ENCODE assay signal across 9 mouse cellular contexts in the genomic region with DNA sequence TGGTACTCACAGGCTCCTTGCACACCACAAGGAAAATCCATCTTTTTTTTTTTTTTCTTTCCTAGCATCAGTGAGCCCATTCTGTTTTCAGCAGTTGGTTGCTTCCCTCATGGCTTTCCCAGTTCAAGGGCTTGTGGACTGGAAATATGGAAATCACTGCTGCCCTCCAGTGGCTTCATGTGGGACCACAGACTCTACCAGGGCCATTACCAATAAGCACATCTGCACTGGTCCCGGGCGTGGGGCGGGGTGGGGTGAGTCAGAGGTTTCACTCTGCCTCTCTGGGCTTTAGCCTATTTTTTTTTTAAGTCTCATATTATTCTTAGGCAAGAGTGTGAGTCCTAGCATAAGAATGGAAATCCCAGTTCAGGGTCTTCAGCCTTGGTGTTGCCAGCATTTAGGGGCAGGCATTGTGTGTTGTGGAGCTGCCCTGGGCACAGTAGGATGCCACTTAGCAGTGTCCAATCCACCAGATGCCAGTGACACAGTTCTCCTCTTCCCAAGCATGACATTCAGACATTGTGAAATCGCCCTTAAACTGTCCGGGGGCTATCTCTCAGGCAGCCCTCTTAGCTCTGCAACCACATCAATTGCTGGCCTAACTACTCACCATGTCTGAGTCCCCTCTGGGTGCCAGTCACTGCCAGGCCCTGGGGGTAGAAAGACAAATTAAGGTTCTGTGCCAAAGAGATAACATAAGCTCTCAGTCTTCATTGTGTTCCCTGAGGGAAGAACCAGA.
DNase-seq lines count a peak whose midpoint lies in the region; ATAC-seq and TF ChIP-seq lines count a peak whose summit lies in the region.
"Had no signal": no experiment of that assay in that cellular context is flagged by ENCODE, and none has a peak within 500 bp of the region (broad histone marks: within the 10 kb centered on the region; RNA-seq: fewer than 3 reads in every experiment).

No protein-coding gene starts in this region.

- no peak overlapping the region for H3K9ac ChIP-seq in lung, postnatal 0 days (replicated peaks; ENCODE audit: low read depth)

- H3K9me3 ChIP-seq in lung, postnatal 0 days (ENCODE audit: low read length) = no peaks in the 10 kb centered on the region
- H3K9me3 ChIP-seq: megakaryocyte, embryonic 14.5 days had no signal

- H3K4me1 ChIP-seq in cerebellum, adult 2 months (ENCODE audit: control insufficient read depth, insufficient read depth, low read length) = peaks cover 14% of the 10 kb centered on the region; the same call in 1 of the 2 replicates
- peaks cover 7% of the 10 kb centered on the region; the same call in 1 of the 2 replicates for H3K4me1 ChIP-seq in lung, postnatal 0 days (ENCODE audit: insufficient read depth, low read depth, low read length)

- 54% methylated on average over 5 of the region's 5 CpGs for WGBS in cerebellum, adult 2 months
- 39% methylated on average over 5 of the region's 5 CpGs for WGBS in lung, postnatal 0 days

- 0 out of 2 replicates have a peak, but pooled peaks have one; percentile 5 for TF ChIP-seq EP300 in lung, postnatal 0 days (IDR thresholded peaks at IDR 0.05)

- no peaks in the 10 kb centered on the region for H3K27me3 ChIP-seq in cerebellum, adult 2 months (ENCODE audit: control insufficient read depth, insufficient read depth, low read length)
- no peaks in the 10 kb centered on the region for H3K27me3 ChIP-seq in lung, postnatal 0 days (replicated peaks; ENCODE audit: insufficient read depth, low read length)

- peak; percentile 80 for TF ChIP-seq CTCF in cerebellum, adult 2 months (IDR thresholded peaks at IDR 0.05; ENCODE audit: borderline replicate concordance, insufficient read depth, low read depth, low read length)
- TF ChIP-seq CTCF in layer of hippocampus, adult 2 months (conservative IDR thresholded peaks at IDR 0.05) = peak; percentile 79
- peak; percentile 80 for TF ChIP-seq CTCF in lung, postnatal 0 days (IDR thresholded peaks at IDR 0.05)

- intact Hi-C loops in heart, postnatal 36 days (cut with DNase I) = loop anchor here (2.0 to 5.0 kb wide), 2 partner anchors 44 to 300 kb away; no protein-coding TSS in a partner anchor

- H3K27ac ChIP-seq in cerebellum, adult 2 months (ENCODE audit: insufficient read depth, low read length) = 0 out of 2 replicates have a peak overlapping the region, but pooled peaks have one; percentile 45
- H3K27ac ChIP-seq in layer of hippocampus, adult 2 months = no peak overlapping the region
- H3K27ac ChIP-seq in lung, postnatal 0 days (ENCODE audit: low read length) = peak overlapping the region; percentile 92

- no peaks in the 10 kb centered on the region for H3K36me3 ChIP-seq in lung, postnatal 0 days (ENCODE audit: insufficient read depth, low read length)

- no peak for TF ChIP-seq POLR2A in cerebellum, adult 2 months (IDR thresholded peaks at IDR 0.05; ENCODE audit: borderline replicate concordance, insufficient read depth, low read length)

- peak; percentile 98 for DNase-seq in R1 (ENCODE audit: low read depth, low spot score)
- DNase-seq in cerebellum, adult 2 months = peak; percentile 78 to 82
- DNase-seq in forelimb bud, embryonic 11.5 days (ENCODE audit: low read depth, low spot score) = peak; percentile 76
- peak; percentile 77 for DNase-seq in heart, postnatal 36 days
- DNase-seq in layer of hippocampus, adult 2 months (ENCODE audit: low spot score in 2 of 2) = peak; percentile 64 to 71
- DNase-seq in lung, postnatal 0 days (ENCODE audit: low spot score) = peak; percentile 91
- peak; percentile 82 for DNase-seq in retina, embryonic 14.5 days (ENCODE audit: low spot score)
- peak; percentile 72 for DNase-seq in urinary bladder, postnatal 25 days (ENCODE audit: low spot score)

- ATAC-seq in lung, postnatal 0 days = peak; percentile 74

- H3K4me2 ChIP-seq in lung, postnatal 0 days (replicated peaks; ENCODE audit: low read depth, low read length) = no peak overlapping the region

- H3K4me3 ChIP-seq in cerebellum, adult 2 months (replicated peaks; ENCODE audit: insufficient read depth, low read depth, low read length) = no peak overlapping the region
- no peak overlapping the region for H3K4me3 ChIP-seq in layer of hippocampus, adult 2 months
- no peak overlapping the region for H3K4me3 ChIP-seq in lung, postnatal 0 days (ENCODE audit: low read depth, low read length)
